Mouse (Mus musculus): ENCODE results near the gene Hectd4.

Gene Hectd4

GRCm38 (mm10) chr5:121219980-121220731, at the start of gene Hectd4:
Gene Hectd4, plus strand, starts transcription at chr5:121220219.
- peak; percentile 80 for DNase-seq (ENCODE audit: low read depth, low spot score)

- DNase-seq (ENCODE audit: low read depth, low spot score): no peak
Measured at GRCm38 (mm10) chr5:121172835-121173234, 47.2 kb upstream of the Hectd4 start.

- DNase-seq (ENCODE audit: low read depth, low spot score): no peak
Measured at GRCm38 (mm10) chr5:121179077-121179857, 40.8 kb upstream of the Hectd4 start.

- DNase-seq (ENCODE audit: low read depth, low spot score): no peak
Measured at GRCm38 (mm10) chr5:121183269-121183668, 36.8 kb upstream of the Hectd4 start.

- no peak for DNase-seq (ENCODE audit: low read depth, low spot score)
Measured at GRCm38 (mm10) chr5:121184375-121184774, 35.6 kb upstream of the Hectd4 start.

GRCm38 (mm10) chr5:121184945-121185551, 35.0 kb upstream of the Hectd4 start:
- peak; percentile 53 for DNase-seq (ENCODE audit: low read depth, low spot score)

- DNase-seq (ENCODE audit: low read depth, low spot score): peak; percentile 73
Measured at GRCm38 (mm10) chr5:121187580-121188001, 32.4 kb upstream of the Hectd4 start.

- DNase-seq (ENCODE audit: low read depth, low spot score): no peak
Measured at GRCm38 (mm10) chr5:121188265-121188664, 31.8 kb upstream of the Hectd4 start.

- no peak for DNase-seq (ENCODE audit: low read depth, low spot score)
Measured at GRCm38 (mm10) chr5:121189182-121189581, 30.8 kb upstream of the Hectd4 start.

- no peak for DNase-seq (ENCODE audit: low read depth, low spot score)
Measured at GRCm38 (mm10) chr5:121190210-121190835, 29.7 kb upstream of the Hectd4 start.

- DNase-seq (ENCODE audit: low read depth, low spot score): peak; percentile 53
Measured at GRCm38 (mm10) chr5:121190836-121191583, 29.0 kb upstream of the Hectd4 start, which contains the start of gene Ptpn11. Gene Ptpn11, minus strand, starts transcription at chr5:121191397.

- no peak for DNase-seq (ENCODE audit: low read depth, low spot score)
Measured at GRCm38 (mm10) chr5:121191584-121191906, 28.5 kb upstream of the Hectd4 start.

GRCm38 (mm10) chr5:121194173-121194572, 25.8 kb upstream of the Hectd4 start:
- DNase-seq (ENCODE audit: low read depth, low spot score): no peak

GRCm38 (mm10) chr5:121196764-121197163, 23.3 kb upstream of the Hectd4 start:
- DNase-seq (ENCODE audit: low read depth, low spot score): no peak

GRCm38 (mm10) chr5:121197337-121197736, 22.7 kb upstream of the Hectd4 start:
- DNase-seq (ENCODE audit: low read depth, low spot score): no peak

GRCm38 (mm10) chr5:121198376-121198775, 21.6 kb upstream of the Hectd4 start:
- no peak for DNase-seq (ENCODE audit: low read depth, low spot score)

- no peak for DNase-seq (ENCODE audit: low read depth, low spot score)
Measured at GRCm38 (mm10) chr5:121201739-121202138, 18.3 kb upstream of the Hectd4 start.

GRCm38 (mm10) chr5:121202467-121202866, 17.6 kb upstream of the Hectd4 start:
- no peak for DNase-seq (ENCODE audit: low read depth, low spot score)

- DNase-seq (ENCODE audit: low read depth, low spot score): peak; percentile 91
Measured at GRCm38 (mm10) chr5:121204132-121205089, 15.6 kb upstream of the Hectd4 start, which contains the start of gene Rpl6. Gene Rpl6, plus strand, starts transcription at chr5:121204481.

Data from telencephalon, adult 2 months (tissue).